Mouse (Mus musculus) ES-Bruce4 (cell line): ENCODE measurements at regions not wholly inside any gene's neighbourhood (a gene's known extent, or its start where the extent isn't known, plus 50 kb on each side); places are given as distances from the start of the nearest gene placed in this dataset.

Source experiments
- CTCF ChIP-seq: IDR thresholded peaks from one replicate; pipeline ENCODE4 v1.8.1; 2011; ENCODE audit warnings: low read depth, low read length
- POLR2A ChIP-seq: IDR thresholded peaks from one replicate; pipeline ENCODE4 v1.8.1; 2011; ENCODE audit warnings: low read length; ENCODE audit not compliant: insufficient read depth

DNA sequence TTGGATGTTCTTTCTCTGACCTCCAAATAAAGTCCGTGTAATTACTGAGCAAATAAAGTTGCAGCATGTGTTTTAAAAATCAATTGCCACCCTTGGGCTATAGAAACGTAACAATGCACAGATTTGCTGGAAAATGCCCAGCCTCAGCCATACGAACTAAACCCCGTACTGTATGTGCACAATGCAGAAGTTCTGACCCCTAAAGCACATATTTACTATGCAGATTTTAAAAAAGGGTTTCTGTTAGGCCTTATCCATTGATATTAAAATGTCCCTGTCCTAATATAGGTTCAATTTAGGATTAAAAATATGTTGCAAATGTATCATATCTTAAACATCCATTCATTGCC, 126.5 kb upstream of the Otx2 start:
- TF ChIP-seq CTCF: no peak
- no peak for TF ChIP-seq POLR2A
